Mouse (Mus musculus) adipocyte (in vitro differentiated cells): ENCODE measurements around the gene Tenm1.

Experiments used
- DNase-seq: peaks from one replicate; pipeline ENCODE4 v3.0.0-alpha.2; 2016; ENCODE audit warnings: low spot score

Tenm1 gene

DNA sequence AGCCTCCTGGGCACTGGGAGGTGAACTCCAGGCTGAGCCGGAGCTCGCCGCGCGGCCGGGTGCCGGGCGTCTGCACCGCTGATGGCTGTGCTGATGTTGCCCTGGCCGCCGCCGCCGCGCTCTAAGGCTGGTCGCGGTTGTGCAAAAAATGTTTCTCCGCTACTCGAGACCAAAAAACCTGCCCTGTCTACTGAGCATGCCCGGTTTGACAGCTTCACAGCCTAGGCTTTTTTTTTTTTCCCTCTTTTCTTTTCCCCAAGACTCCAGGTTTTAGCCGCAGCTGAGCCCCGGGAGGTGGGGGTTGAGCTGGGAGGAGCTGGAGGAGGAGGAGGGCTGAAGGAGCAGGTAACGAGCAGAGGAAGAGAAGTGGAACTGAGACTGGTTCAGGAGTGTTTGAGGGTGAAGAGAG is at the start of gene Tenm1:
Tenm1 (minus strand) TSS at position 272 of the 409 bp plus-strand sequence.
- no peak for DNase-seq

GRCm38 (mm10) chrX:43467311-43467710 is 38.4 kb upstream of the Tenm1 start:
- DNase-seq = no peak

- no peak for DNase-seq
Measured at GRCm38 (mm10) chrX:43430581-43430980, 1.7 kb upstream of the Tenm1 start.

DNA sequence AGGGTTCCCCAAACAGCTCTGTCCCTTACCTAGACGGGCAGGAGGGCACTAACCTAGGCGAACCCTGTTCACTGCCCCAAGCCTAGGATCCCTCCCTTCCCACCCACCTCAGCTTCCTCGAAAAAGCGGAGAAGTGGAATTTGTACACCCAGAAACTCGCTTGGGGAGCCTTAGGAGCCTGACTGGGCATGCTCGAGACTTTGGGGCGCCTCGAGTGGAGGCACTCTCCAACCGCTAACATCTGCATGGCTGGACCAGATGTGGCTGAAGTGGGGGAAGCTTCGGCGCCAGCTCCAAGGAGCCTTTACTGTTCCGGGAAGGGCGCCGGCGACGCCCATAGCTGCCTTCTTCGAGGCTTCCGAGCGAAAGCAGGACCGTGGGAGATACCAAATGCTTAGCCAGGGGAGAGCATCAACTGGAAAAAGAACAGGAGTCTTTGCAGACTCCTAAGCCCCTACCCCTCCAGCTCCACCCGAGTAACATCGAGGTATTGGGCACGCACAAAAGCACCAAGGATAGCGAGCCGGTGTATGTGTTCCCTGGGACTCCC is 1.1 kb upstream of the Tenm1 start:
- no peak for DNase-seq

- no peak for DNase-seq
Measured at GRCm38 (mm10) chrX:43429337-43429736, 411 bp upstream of the Tenm1 start.

DNA sequence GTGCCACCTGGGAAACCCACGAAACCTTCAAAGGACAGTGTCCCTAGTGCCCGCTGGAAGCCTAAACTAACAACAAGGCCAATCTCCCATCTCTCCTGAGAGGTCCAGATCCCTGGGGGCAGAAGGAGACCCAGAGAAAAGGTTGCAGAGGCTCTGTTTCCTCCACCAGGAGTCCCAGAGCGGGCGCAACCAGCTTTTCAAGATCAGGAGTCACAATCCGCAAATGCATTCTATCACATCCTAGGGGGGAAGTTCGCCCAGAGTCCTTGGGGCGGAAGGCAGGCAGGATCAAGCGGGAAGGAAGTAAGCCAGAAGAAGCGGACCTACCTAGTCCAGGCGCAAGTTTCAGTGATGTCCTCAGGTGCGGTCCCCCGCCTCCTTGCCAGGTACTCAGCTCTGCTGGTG is 963 bp downstream of the Tenm1 start:
- DNase-seq = no peak

- no peak for DNase-seq
Measured at GRCm38 (mm10) chrX:43427111-43427510, 1.8 kb downstream of the Tenm1 start.

DNA sequence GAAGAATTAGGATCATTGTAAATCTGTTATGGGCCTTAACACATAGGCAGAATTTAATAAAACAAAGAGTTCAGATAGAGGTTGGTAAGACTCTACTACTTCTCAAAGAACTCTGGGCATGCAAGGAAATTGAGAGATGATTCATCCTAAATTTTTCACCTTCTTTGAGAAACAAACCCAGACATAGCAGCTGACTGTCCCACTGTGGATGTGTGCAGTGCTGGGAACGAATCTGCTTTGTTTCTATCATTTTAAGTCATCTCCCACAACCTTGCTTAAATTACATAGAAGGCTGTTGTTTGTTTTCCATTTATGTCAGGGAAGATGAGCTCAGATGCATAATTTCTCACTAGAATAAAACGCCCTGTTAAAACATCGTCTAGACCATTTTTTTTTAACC is 31.0 kb downstream of the Tenm1 start:
- DNase-seq = no peak

DNA sequence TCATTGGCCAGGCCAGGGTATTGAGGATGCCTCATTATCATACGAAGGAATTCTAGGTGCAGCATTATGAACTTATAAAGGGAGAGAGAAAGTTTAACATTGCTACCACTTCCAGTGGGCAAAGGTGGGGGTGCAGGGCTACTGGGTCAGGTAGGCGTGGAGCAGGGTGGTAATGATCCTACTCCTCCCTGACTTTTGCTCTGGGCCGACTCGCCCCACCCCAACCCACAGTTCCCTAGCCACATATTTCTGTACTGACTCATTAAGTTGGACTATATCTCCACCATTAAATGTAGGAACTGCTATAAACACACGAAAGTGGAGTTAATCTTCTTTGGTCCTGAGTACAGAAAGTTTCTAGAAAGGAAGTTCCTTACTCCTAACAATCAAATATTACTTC is 40.8 kb downstream of the Tenm1 start:
- no peak for DNase-seq

DNA sequence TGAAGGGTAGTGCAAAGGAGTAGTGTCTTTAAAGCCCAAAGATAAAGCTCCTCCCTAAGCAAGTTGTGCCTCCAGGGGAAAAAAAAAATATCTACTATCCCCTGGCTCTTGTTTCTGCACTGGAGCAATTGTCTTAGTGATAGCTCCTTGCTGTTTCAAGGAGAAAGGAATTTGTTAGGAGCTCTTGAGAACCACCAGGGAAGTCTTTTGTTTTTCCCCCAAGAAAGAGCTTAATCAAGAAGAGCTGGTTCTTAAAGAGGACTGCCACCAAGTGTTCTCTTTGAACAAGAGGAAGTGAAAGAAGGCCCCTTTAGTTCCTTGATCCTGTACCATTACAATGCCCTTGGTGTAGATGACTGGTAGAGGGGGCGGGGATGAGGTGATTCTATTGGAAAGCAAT is 56.4 kb downstream of the Tenm1 start:
- no peak for DNase-seq

- no peak for DNase-seq
Measured at GRCm38 (mm10) chrX:43319351-43319750, 109.6 kb downstream of the Tenm1 start.

- DNase-seq = no peak
Measured at GRCm38 (mm10) chrX:43317801-43318520, 111.0 kb downstream of the Tenm1 start.

DNA sequence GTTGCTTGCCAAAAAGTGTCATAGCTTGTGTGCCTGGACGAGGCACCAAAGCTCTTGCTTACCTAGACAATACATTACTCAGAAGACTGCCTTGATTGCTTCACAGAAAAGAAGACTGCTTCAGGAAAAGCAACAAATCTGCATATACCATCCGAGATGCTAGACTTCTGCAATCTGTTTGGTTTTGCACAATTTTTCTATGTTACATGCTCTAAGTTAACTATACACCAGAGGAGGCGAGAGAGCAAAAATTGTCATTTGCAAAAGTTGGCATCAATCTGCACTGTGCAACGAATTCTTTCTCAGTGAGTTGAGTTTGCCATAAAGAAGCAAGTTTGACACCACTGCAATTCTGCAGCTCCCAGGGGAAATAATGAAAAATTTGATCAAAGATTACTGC is 193.1 kb downstream of the Tenm1 start:
- no peak for DNase-seq

DNA sequence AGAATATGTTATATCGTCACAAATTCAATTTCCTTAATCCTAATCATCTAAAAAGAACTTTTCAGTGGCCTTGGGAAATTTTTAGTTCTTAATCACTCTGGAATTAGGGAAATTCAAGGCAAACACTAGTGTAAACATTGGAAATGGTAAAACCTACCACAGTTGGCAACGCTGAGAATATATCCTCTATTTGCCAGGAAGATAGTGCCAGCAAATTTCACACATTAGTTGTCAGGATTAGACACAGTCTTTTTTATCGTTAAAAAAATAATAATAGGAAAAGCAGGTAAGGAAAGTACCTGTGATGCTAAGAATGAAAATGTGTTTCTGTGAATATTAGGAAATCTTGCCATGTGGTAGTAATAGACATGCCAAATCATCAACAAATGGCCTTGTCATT is 223.9 kb downstream of the Tenm1 start:
- no peak for DNase-seq

- DNase-seq = no peak
Measured at GRCm38 (mm10) chrX:43202249-43202783, 226.6 kb downstream of the Tenm1 start.

GRCm38 (mm10) chrX:43182975-43183374 is 246.0 kb downstream of the Tenm1 start:
- DNase-seq = no peak

GRCm38 (mm10) chrX:43151561-43151960 is 277.4 kb downstream of the Tenm1 start:
- no peak for DNase-seq

GRCm38 (mm10) chrX:43129696-43130095 is 299.2 kb downstream of the Tenm1 start:
- DNase-seq = no peak

DNA sequence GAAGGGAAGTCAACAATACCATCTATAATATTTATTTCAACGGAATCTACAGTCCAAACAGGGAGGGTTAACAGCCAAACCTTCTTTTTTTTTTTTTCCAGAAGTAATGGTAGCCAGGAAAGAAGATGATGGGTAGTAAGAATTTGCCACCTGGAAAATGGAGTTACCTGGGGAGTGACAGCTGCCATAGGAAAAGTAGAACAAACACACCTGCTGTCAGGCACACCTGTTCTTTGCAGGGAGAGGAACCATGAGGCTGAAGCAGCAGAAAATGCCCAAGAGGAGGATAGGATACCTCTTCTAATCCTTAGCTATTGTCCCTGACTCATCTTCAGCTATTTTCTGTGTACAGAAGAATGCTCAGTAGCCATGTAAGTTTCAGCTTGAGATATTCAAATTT is 306.4 kb downstream of the Tenm1 start:
- DNase-seq = no peak

DNA sequence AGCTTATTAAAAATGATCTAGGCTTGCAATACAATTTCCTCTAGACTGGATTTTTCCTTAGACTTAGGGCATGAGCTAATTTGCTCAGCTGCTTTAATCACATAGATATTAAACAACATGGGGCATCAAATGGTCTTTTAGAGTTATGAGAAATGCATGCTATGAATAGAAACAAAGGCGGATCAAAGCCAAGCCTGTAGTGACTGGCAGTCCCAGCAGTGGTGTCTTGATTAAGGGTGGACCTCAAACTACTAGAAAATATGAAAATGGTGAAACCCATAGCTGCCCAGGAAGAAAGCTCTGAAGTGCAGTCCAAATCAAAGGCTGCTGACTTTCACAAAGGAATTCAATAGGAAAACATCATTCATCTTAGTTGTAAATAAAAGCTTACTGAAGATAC is 306.9 kb downstream of the Tenm1 start:
- DNase-seq = no peak

DNA sequence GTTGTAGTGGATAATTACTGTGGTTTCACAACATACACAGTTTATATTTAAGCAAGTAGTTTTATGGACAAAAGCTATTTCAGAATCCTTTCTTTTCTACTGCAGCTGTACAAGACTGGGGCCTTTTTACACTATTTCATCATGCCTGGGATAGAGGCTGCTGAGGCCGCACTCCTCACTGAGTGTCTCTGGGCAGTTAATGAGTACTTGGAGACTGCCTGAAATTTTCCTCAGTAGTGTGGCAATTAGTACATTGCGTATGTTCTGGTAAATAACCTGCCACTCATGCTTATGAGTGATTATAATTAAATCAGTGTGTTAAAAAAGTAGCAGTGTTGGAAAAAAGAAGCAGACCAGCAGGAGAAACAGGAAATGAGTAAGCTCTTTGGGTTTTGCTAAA is 442.8 kb downstream of the Tenm1 start:
- no peak for DNase-seq

GRCm38 (mm10) chrX:42973562-42973961 is 455.4 kb downstream of the Tenm1 start:
- no peak for DNase-seq

- DNase-seq = no peak
Measured at GRCm38 (mm10) chrX:42967611-42968010, 461.3 kb downstream of the Tenm1 start.

- DNase-seq = no peak
Measured at GRCm38 (mm10) chrX:42861731-42862130, 567.2 kb downstream of the Tenm1 start.
